Mouse (Mus musculus): ENCODE measurements at regions not wholly inside any gene's neighbourhood (a gene's known extent, or its start where the extent isn't known, plus 50 kb on each side); places are given as distances from the start of the nearest gene placed in this dataset.

GRCm38 (mm10) chr8:90011682-90012409 lies 336.3 kb downstream of the Tox3 start:
- TF ChIP-seq POLR2A (IDR thresholded peaks at IDR 0.05; ENCODE audit: low read depth, low read length) (no peak), CTCF (IDR thresholded peaks at IDR 0.05; ENCODE audit: borderline replicate concordance, insufficient read depth, low read length) (no peak)
